Mouse (Mus musculus) heart, postnatal 4 days (tissue): ENCODE data around the gene Nek7. TPM values are rescaled to one million over a fixed set of nuclear protein-coding genes. Genes with fewer than 3 reads are reported as not detected.

Source experiments
- DNase-seq: peaks from one replicate; pipeline ENCODE4 v3.0.0; 2021
- total RNA-seq, 2 experiments: library from RNA; stranded (reverse); gene quantifications; 2 replicates each; pipeline ENCODE4 v1.2.3; 2021

Gene Nek7
- total RNA-seq, 2 experiments from 2014 or later: 50.3 to 52.8 TPM

GRCm38 (mm10) chr1:138507446-138508043, 112.4 kb downstream of the Nek7 start:
- DNase-seq: no peak

- DNase-seq: no peak
These were observed 112.9 kb downstream of the Nek7 start for GRCm38 (mm10) chr1:138507014-138507413.

GRCm38 (mm10) chr1:138504228-138504627, 115.7 kb downstream of the Nek7 start:
- no peak for DNase-seq

GRCm38 (mm10) chr1:138500691-138501090, 119.2 kb downstream of the Nek7 start:
- no peak for DNase-seq

GRCm38 (mm10) chr1:138500155-138500554, 119.8 kb downstream of the Nek7 start:
- no peak for DNase-seq

- DNase-seq: no peak
These were observed 120.5 kb downstream of the Nek7 start for GRCm38 (mm10) chr1:138499461-138499860.

GRCm38 (mm10) chr1:138491382-138492097, 128.4 kb downstream of the Nek7 start:
- no peak for DNase-seq

GRCm38 (mm10) chr1:138487569-138487968, 132.4 kb downstream of the Nek7 start:
- no peak for DNase-seq

GRCm38 (mm10) chr1:138480694-138481093, 139.2 kb downstream of the Nek7 start:
- no peak for DNase-seq

- DNase-seq: no peak
These were observed 154.6 kb downstream of the Nek7 start for GRCm38 (mm10) chr1:138465352-138465751.

GRCm38 (mm10) chr1:138461425-138461824, 158.5 kb downstream of the Nek7 start:
- DNase-seq: no peak

GRCm38 (mm10) chr1:138449476-138449851, 170.5 kb downstream of the Nek7 start:
- DNase-seq: no peak

- no peak for DNase-seq
These were observed 171.1 kb downstream of the Nek7 start for GRCm38 (mm10) chr1:138448635-138449475.

- DNase-seq: no peak
These were observed 173.1 kb downstream of the Nek7 start for GRCm38 (mm10) chr1:138446846-138447245.

Other genes with a start within 250 kb of the Nek7 start
- not detected for gene Lhx9, start 228.4 kb upstream of the Nek7 start, total RNA-seq
- gene 2310009B15Rik, start 236.7 kb upstream of the Nek7 start, total RNA-seq: 10 to 100 TPM; 15.8 to 20.3 TPM